Mouse (Mus musculus) small intestine, adult 2 months (tissue): ENCODE measurements around the gene Hinfp. TPM values are rescaled to one million over a fixed set of nuclear protein-coding genes. Genes with fewer than 3 reads are reported as not detected.
A peak's percentile ranks its signal among the peaks of the same experiment; 100 is the strongest.
"Not testable (repeated sequence)": the region's sequence is repeated elsewhere in the genome, so short reads cannot be mapped to it uniquely, and the experiment has no call there.

ENCODE experiments used
- H3K27ac ChIP-seq: fragments of 200-500 bp; 2 replicates; pipeline ENCODE4 v1.5.1; 2012; ENCODE audit warnings: low read depth, low read length, control low read depth, inconsistent platforms; ENCODE audit not compliant: insufficient read depth
- H3K27me3 ChIP-seq: fragments of 200-500 bp; 2 replicates; pipeline ENCODE4 v1.6.1; 2012; ENCODE audit warnings: mild to moderate bottlenecking, moderate library complexity, low read length, inconsistent platforms; ENCODE audit not compliant: control insufficient read depth, insufficient read depth
- H3K36me3 ChIP-seq: fragments of 200-500 bp; 2 replicates; pipeline ENCODE4 v1.6.1; 2012; ENCODE audit warnings: mild to moderate bottlenecking, low read length, control low read depth, inconsistent platforms; ENCODE audit not compliant: control insufficient read depth, insufficient read depth
- H3K4me1 ChIP-seq: fragments of 200-500 bp; 2 replicates; pipeline ENCODE4 v1.6.1; 2012; ENCODE audit warnings: low read length, inconsistent platforms, mixed read lengths; ENCODE audit not compliant: control insufficient read depth, insufficient read depth, insufficient read length
- H3K4me3 ChIP-seq: fragments of 200-500 bp; 2 replicates; pipeline ENCODE4 v1.5.1; 2012; ENCODE audit warnings: low read depth, mild to moderate bottlenecking, control low read depth, inconsistent platforms, low read length, moderate library complexity
- CTCF ChIP-seq: fragments of 200-500 bp; IDR thresholded peaks from 2 replicates; pipeline ENCODE4 v1.5.1; 2012; ENCODE audit warnings: low read depth, mild to moderate bottlenecking, control low read depth, inconsistent platforms, low read length, moderate library complexity, mixed read lengths; ENCODE audit not compliant: insufficient replicate concordance, insufficient read length; ENCODE audit errors: extremely low read depth
- POLR2A ChIP-seq: fragments of 200-500 bp; IDR thresholded peaks from 2 replicates; pipeline ENCODE4 v1.6.1; 2012; ENCODE audit warnings: low read depth, mild to moderate bottlenecking, control low read depth, inconsistent platforms, low read length, moderate library complexity
- WGBS: fragments of 180-500 bp; shearing (Covaris S2); methylation state at CpG from one replicate; pipeline ENCODE4 v1.1.7; 2018; 5-methylcytosine and 5-hydroxymethylcytosine counted together
- polyA plus RNA-seq: library from polyadenylated mRNA; depleted of rRNA; stranded (reverse); fragments of >200 nt; gene quantifications from 2 replicates; pipeline ENCODE4 v1.2.3, GENCODE M21; 2012

The Hinfp gene
- polyA plus RNA-seq, 1 experiment = 20.8 TPM

- 94% methylated on average over 13 of the region's 13 CpGs for WGBS
- no peak overlapping the region for H3K27ac ChIP-seq
- TF ChIP-seq CTCF = no peak
- TF ChIP-seq POLR2A = no peak
- peaks cover 2% of the 10 kb centered on the region for H3K4me1 ChIP-seq
- H3K4me3 ChIP-seq = no peak overlapping the region
- peaks cover 25% of the 10 kb centered on the region for H3K36me3 ChIP-seq
- H3K27me3 ChIP-seq = no peaks in the 10 kb centered on the region
Observed at GRCm38 (mm10) chr9:44332918-44333638, 27.6 kb upstream of the Hinfp start.

GRCm38 (mm10) chr9:44330736-44331135, 25.3 kb upstream of the Hinfp start:
- H3K27me3 ChIP-seq = no peaks in the 10 kb centered on the region
- H3K27ac ChIP-seq = no peak overlapping the region
- H3K4me3 ChIP-seq = no peak overlapping the region
- 32% methylated on average over 6 of the region's 6 CpGs for WGBS
- TF ChIP-seq POLR2A (no peak), CTCF (no peak)
- H3K36me3 ChIP-seq = peaks cover 22% of the 10 kb centered on the region
- H3K4me1 ChIP-seq = peaks cover 5% of the 10 kb centered on the region; the same call in 1 of the 2 replicates

DNA sequence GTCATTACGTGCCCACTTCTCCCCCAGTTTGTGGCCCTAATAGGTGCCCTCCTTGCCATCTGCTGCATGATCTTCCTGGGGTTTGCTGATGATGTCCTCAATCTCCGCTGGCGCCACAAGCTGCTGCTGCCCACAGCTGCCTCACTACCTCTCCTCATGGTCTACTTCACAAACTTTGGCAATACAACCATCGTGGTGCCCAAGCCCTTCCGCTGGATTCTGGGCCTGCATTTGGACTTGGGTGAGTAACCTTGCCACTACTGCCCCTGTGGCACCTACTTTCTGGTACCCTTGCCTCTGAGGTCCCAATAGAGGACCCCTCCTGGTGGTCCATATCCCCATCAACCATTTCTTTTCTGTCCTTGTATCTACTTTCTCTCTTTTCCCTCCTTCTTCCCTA, 22.5 kb upstream of the Hinfp start:
- TF ChIP-seq POLR2A (no peak), CTCF (no peak)
- peaks cover 17% of the 10 kb centered on the region for H3K36me3 ChIP-seq
- H3K4me1 ChIP-seq = peaks cover 5% of the 10 kb centered on the region; the same call in 1 of the 2 replicates
- peak overlapping the region; percentile 95 for H3K4me3 ChIP-seq
- no peaks in the 10 kb centered on the region for H3K27me3 ChIP-seq
- WGBS = 85% methylated on average over 5 of the region's 5 CpGs
- no peak overlapping the region for H3K27ac ChIP-seq

GRCm38 (mm10) chr9:44327064-44327711, 21.7 kb upstream of the Hinfp start:
- H3K27ac ChIP-seq = peak overlapping the region; percentile 84
- peaks cover 5% of the 10 kb centered on the region; the same call in 1 of the 2 replicates for H3K4me1 ChIP-seq
- TF ChIP-seq CTCF (no peak), POLR2A (no peak)
- H3K36me3 ChIP-seq = peaks cover 10% of the 10 kb centered on the region
- H3K4me3 ChIP-seq = peak overlapping the region; percentile 95
- no peaks in the 10 kb centered on the region for H3K27me3 ChIP-seq
- WGBS = under 1% methylated on average over 22 of the region's 22 CpGs

- peak; percentile 49; the same call in 1 of the 2 replicates for TF ChIP-seq POLR2A
- TF ChIP-seq CTCF = no peak
- under 1% methylated on average over 38 of the region's 38 CpGs for WGBS
- Histone ChIP-seq H3K36me3 (peaks cover 5% of the 10 kb centered on the region), H3K4me3 (peak overlapping the region; percentile 95), H3K4me1 (peaks cover 5% of the 10 kb centered on the region; the same call in 1 of the 2 replicates), H3K27ac (peak overlapping the region; percentile 84), H3K27me3 (no peaks in the 10 kb centered on the region)
Observed at GRCm38 (mm10) chr9:44326371-44327063, 21.0 kb upstream of the Hinfp start.

DNA sequence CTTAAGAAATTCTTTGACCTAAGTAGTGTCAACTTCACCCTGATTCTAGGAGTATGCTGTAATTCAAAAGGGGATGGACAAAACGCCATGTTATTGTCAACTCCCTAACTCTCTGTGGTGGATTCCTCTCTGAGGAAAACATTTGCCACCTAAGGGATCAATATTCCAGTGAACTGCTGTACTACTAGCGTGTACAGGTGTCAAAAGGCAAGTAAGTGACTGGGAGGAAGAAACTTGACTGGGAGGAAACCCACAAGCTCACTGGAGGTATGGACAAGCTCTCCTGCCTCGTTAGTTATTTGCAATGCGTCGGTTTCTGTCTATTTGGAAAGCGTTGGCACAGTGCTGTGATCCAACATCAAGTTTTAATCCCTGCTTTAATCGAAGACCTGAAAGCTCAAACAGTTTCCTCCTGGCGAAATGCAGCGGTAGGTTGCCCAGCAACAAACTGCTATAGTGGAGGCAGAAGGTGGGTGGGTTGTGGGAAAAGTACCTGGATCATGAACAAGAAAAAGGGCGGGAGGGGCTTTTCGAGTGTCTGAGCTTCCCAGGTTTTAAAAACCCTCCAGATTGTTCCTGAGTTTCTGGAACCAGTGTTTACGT, 20.4 kb upstream of the Hinfp start, which contains the start of gene Dpagt1:
Dpagt1 (plus strand) TSS at position 252 of the 603 bp plus-strand sequence.
- H3K27me3 ChIP-seq = no peaks in the 10 kb centered on the region
- WGBS = under 1% methylated on average over 12 of the region's 12 CpGs
- peaks cover 2% of the 10 kb centered on the region; the same call in 1 of the 2 replicates for H3K36me3 ChIP-seq
- H3K4me1 ChIP-seq = peaks cover 5% of the 10 kb centered on the region; the same call in 1 of the 2 replicates
- H3K27ac ChIP-seq = peak within 1 kb of the TSS; percentile 84
- TF ChIP-seq POLR2A (no peak), CTCF (no peak)
- H3K4me3 ChIP-seq = peak within 1 kb of the TSS; percentile 95

DNA sequence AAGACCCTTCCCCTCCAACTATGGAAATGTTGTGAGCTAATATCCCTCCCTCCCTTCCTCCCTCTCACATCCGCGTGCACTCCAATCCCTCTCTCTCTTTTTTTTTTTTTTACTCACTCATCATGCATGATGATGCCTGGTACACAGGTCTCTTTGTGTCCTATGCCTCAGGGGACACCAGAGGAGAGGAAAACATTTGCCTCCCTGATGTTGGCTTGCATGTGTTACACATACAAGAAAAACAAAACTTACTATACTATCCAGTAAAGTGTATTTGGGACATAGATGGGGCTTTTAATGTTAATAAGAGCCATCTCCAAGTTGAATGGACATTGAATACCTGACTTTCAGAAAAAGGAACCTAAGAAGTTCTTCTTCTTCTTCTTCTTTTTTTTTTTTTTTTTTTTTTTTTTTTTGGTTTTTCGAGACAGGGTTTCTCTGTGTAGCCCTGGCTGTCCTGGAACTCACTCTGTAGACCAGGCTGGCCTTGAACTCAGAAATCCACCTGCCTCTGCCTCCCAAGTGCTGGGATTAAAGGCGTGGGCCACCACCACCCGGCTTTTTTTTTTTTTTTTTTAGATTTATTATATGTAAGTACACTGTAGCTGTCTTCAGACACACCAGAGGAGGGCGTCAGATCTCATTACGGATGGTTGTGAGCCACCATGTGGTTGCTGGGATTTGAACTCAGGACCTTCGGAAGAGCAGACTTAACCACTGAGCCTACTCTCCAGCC, 19.7 kb upstream of the Hinfp start:
- H3K27ac ChIP-seq, H3K4me1 ChIP-seq, H3K27me3 ChIP-seq, H3K4me3 ChIP-seq, H3K36me3 ChIP-seq: not testable (repeated sequence)
- 45% methylated on average over 7 of the region's 8 CpGs for WGBS
